Mouse (Mus musculus) embryonic stem cell, embryonic (primary cell): Measurements from ENCODE around the gene Olfr920.

Experiments
- CTCF ChIA-PET, 4 experiments: fragments of 300-600 bp in 2 of 4; fragments of 350-600 bp in 2 of 4; sonication (Branson Sonifier 250); formaldehyde crosslinking; loops; one replicate each; lab custom pipeline; 2022; ENCODE audit warnings: inconsistent platforms in 2 of 4; lab: Charles Lee
- POLR2A ChIA-PET, 4 experiments: fragments of 300-600 bp in 2 of 4; fragments of 350-600 bp in 2 of 4; sonication (Branson Sonifier 250); formaldehyde crosslinking; loops; one replicate each; lab custom pipeline; 2022; ENCODE audit warnings: antibody characterized with exemption in 4 of 4, inconsistent platforms in 1 of 4; lab: Charles Lee

Gene Olfr920

GRCm38 (mm10) chr9:38751999-38752398 is at the start of gene Olfr920:
Gene Olfr920 (plus strand): TSS chr9:38752299.
- POLR2A ChIA-PET = no interaction called here
- CTCF ChIA-PET = no interaction called here

DNA sequence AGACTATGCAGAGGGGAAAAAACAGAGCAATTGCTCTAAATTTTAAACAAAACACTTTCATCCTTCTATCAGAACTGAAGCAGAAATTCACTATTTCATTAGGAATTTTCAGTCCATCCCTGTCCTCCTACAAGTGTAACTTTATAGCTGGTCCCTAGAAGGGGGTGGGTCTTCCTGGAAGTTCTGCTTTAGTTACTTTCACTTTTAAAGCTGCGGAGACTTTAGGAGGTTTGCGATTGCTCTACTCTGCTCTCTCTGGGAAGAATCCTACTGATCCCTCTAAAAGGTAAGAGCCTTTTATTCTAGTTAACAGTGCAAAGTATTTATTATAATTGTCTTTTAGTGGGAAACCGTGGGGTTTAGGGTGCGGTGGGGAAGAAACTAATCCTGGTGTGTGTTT is 34.0 kb upstream of the Olfr920 start, which contains the start of gene Vwa5a:
Vwa5a (plus strand) TSS at position 167 of the 400 bp plus-strand sequence.
- POLR2A ChIA-PET = no interaction called here
- CTCF ChIA-PET = no interaction called here

DNA sequence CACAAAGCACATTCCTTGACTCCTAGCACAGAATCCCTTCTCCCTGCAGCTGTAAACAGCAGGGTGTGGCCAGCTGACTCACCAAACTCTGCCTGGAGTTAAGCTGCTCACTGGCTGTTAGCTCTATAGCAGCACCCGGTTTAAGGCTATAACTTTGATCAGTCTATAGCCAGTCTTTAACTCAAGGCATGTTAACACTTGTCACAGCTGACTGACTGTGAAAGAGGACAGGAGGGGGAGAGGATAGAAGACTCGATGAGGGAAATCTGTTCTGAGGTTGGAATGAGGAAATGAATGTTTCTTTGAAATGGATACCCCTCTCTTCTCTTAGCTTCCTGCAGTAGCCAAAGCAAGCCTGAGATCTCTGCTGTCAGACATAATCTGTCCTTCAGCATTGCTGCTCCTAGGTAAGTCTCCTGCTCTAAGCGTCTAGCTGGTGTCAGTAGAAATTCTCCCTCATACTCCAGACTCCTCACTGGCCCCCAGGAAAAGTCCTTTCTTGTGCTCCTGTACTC is 33.1 kb upstream of the Olfr920 start:
- POLR2A ChIA-PET = interaction anchor here in 1 of 4 experiments (0.8 kb wide), 1 partner anchor 35 kb away, joined by 4 read pairs; no protein-coding TSS in a partner anchor
- CTCF ChIA-PET = no interaction called here

DNA sequence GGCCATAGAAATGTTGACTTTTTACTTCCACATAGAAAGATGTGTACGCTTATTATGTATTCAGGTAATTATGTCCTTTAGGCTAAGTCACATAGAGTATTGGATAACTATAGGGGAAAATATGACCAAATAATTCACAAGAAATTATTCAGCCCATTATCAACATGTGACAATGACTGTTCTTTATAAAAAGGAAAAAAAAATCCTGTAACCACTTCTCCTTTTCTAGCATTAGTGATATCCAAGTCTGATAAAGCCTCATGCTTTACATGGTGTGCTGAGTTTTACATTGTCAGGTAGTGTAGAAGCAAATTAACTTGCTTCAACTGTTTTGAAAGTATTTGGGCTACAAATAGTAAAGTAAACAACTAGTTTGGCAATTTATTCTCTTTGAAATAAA is 28.1 kb upstream of the Olfr920 start:
- ChIA-PET POLR2A (interaction anchor here in 1 of 4 experiments (0.7 kb wide), 1 partner anchor 196 kb away, joined by 3 read pairs; no protein-coding TSS in a partner anchor), CTCF (no interaction called here)

DNA sequence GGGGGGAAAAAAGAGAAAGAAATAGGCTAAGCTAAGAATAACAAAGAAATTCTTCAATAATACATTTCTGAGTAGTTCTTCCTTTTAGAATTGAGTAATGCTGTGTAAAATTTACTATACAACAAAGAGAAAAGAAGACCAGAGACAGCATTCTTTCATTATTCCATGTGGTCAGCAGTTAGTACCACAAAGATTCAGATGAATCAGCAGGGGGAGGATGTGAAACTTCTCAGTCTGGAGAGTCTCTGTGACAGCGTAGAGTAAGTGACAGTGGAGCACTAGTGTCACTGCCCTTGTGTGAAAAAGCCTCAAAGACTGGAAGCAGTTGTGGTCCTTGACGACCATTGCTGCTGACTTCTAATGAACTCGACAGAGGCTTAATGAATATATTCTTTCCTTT is 23.9 kb upstream of the Olfr920 start:
- ChIA-PET POLR2A (no interaction called here), CTCF (interaction anchor here in 1 of 4 experiments (0.6 kb wide), 2 partner anchors 23 to 697 kb away, joined by 4 to 5 read pairs; no protein-coding TSS in a partner anchor)

- POLR2A ChIA-PET = no interaction called here
Observed at GRCm38 (mm10) chr9:38741408-38741807, 10.7 kb upstream of the Olfr920 start.

DNA sequence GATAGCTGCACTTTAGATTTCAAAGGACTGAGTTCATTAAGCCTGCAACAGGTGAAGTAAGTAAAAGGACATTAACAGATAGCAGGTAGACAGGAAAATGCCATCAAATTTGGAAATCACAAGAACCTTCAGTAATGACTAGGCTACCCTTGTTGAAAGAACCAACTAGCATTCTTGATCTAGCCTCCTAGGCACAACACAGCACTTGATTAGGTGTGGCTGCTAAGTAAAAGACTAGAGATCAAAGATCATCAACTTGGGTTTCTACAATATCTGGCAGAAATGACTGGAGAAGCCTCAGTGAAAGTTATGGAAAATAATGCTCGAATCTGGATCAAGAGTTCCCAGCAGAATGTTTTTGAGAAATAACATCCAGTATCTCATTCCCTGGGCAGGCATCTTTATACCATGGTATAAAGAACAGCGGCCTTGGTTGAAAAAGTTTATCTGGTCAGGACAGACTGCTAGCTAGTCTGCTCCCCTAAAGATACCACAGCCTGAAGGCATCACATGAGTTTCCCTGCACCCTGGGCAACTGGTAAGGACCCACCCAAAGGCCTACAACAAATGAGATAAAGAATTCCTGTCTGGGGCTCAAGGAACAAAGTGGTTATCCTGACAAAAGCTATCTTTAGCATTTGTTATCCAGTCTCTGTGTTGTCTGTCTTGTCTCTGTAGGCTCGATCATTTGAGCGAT is 7.3 kb upstream of the Olfr920 start:
- POLR2A ChIA-PET = no interaction called here

More at GRCm38 (mm10) chr9:38741408-38741807, 10.7 kb upstream of the Olfr920 start:
- CTCF ChIA-PET = no interaction called here

GRCm38 (mm10) chr9:38772768-38773167 is 20.7 kb downstream of the Olfr920 start, which contains the start of gene Olfr921:
Gene Olfr921 (plus strand): TSS chr9:38773068.
- ChIA-PET CTCF (no interaction called here), POLR2A (no interaction called here)

More for the DNA sequence above, 7.3 kb upstream of the Olfr920 start:
- CTCF ChIA-PET = no interaction called here

GRCm38 (mm10) chr9:38792689-38793088 is 40.6 kb downstream of the Olfr920 start:
- POLR2A ChIA-PET = no interaction called here
- CTCF ChIA-PET = no interaction called here

DNA sequence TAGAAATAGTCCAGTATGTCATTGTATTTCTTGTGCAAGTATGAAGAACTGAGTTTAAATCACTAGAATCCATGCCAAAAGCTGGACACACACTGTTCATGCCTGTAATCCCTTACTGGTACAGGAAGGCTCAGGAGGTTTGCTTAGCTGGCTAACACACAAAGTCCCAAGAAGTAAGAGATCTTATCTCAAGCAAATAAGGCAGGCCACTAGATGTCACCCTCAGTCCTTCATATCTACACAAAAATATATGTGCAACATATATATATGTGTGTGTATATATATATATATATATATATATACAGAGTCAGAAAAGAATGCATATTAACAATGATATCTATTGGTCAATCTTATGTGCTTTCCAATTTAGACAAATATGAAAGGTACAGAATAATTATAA is 53.6 kb downstream of the Olfr920 start:
- ChIA-PET POLR2A (no interaction called here), CTCF (no interaction called here)
